Mouse (Mus musculus): ENCODE results near the gene Itpkc. TPM values are rescaled to one million over a fixed set of nuclear protein-coding genes. Genes with fewer than 3 reads are reported as not detected.

Itpkc gene
- total RNA-seq, 1 experiment = 10.5 TPM

GRCm38 (mm10) chr7:27232781-27233281 is 4.4 kb upstream of the Itpkc start, which contains the start of gene Coq8b:
Gene Coq8b, plus strand, starts transcription at chr7:27233023.
- peak; percentile 98 for DNase-seq (ENCODE audit: low read depth, low spot score)
- no peak for TF ChIP-seq HCFC1 (IDR thresholded peaks at IDR 0.05; ENCODE audit: borderline replicate concordance, insufficient read depth, low read length)
- TF ChIP-seq MAFK (IDR thresholded peaks at IDR 0.05; ENCODE audit: insufficient read depth, low read depth, low read length) = no peak
- no peak for TF ChIP-seq CHD2 (IDR thresholded peaks at IDR 0.05; ENCODE audit: low read depth, low read length)
- no peak for TF ChIP-seq ZNF384 (IDR thresholded peaks at IDR 0.05; ENCODE audit: low read depth, low read length)
- TF ChIP-seq ZC3H11A (IDR thresholded peaks at IDR 0.05; ENCODE audit: borderline replicate concordance, low read depth, low read length) = no peak
- Histone ChIP-seq H3K27ac (ENCODE audit: insufficient read depth, low read depth, low read length, poor library complexity, severe bottlenecking) (peak within 1 kb of the TSS; percentile 34), H3K9ac (ENCODE audit: insufficient read depth, low read depth, low read length, poor library complexity, severe bottlenecking) (peak within 1 kb of the TSS; percentile 55; the same call in 1 of the 2 replicates), H3K4me1 (ENCODE audit: control insufficient read depth in 2 of 2, insufficient read depth in 2 of 2, low read length in 2 of 2, poor library complexity in 1 of 2) (peaks cover 5 to 17% of the 10 kb centered on the region in 2 experiments; a peak in 3 of 4 replicates), H3K36me3 (ENCODE audit: control insufficient read depth, insufficient read depth, low read length, poor library complexity, severe bottlenecking) (no peaks in the 10 kb centered on the region), H3K9me3 (ENCODE audit: control insufficient read depth, insufficient read depth, low read depth, low read length) (no peaks in the 10 kb centered on the region), H3K4me3 (ENCODE audit: insufficient read depth in 1 of 2, low read depth in 1 of 2, low read length in 2 of 2, poor library complexity in 1 of 2, severe bottlenecking in 1 of 2) (peak within 1 kb of the TSS; percentile 57 to 61)
- in situ Hi-C loops (cut with MboI; ENCODE audit: low sequenced_read_pairs in 2 of 2, unreplicated experiment in 2 of 2) = no loop called here

- in situ Hi-C loops (cut with MboI; ENCODE audit: low sequenced_read_pairs in 2 of 2, unreplicated experiment in 2 of 2) = no loop called here
- H3K4me1 ChIP-seq (ENCODE audit: control insufficient read depth in 2 of 2, insufficient read depth in 2 of 2, low read length in 2 of 2, poor library complexity in 1 of 2) = peaks cover 5 to 16% of the 10 kb centered on the region in 2 experiments; a peak in 3 of 4 replicates
- H3K4me3 ChIP-seq (ENCODE audit: insufficient read depth in 1 of 2, low read depth in 1 of 2, low read length in 2 of 2, poor library complexity in 1 of 2, severe bottlenecking in 1 of 2) = no peak overlapping the region
- H3K9me3 ChIP-seq (ENCODE audit: control insufficient read depth, insufficient read depth, low read depth, low read length) = no peaks in the 10 kb centered on the region
- 0 out of 2 replicates have a peak overlapping the region, but pooled peaks have one; percentile 34 for H3K27ac ChIP-seq (ENCODE audit: insufficient read depth, low read depth, low read length, poor library complexity, severe bottlenecking)
- H3K36me3 ChIP-seq (ENCODE audit: control insufficient read depth, insufficient read depth, low read length, poor library complexity, severe bottlenecking) = no peaks in the 10 kb centered on the region
- H3K9ac ChIP-seq (ENCODE audit: insufficient read depth, low read depth, low read length, poor library complexity, severe bottlenecking) = 0 out of 2 replicates have a peak overlapping the region, but pooled peaks have one; percentile 1
- DNase-seq (ENCODE audit: low read depth, low spot score) = no peak
- no peak for TF ChIP-seq HCFC1 (IDR thresholded peaks at IDR 0.05; ENCODE audit: borderline replicate concordance, insufficient read depth, low read length)
- TF ChIP-seq CHD2 (IDR thresholded peaks at IDR 0.05; ENCODE audit: low read depth, low read length) = no peak
- TF ChIP-seq ZNF384 (IDR thresholded peaks at IDR 0.05; ENCODE audit: low read depth, low read length) = no peak
- TF ChIP-seq MAFK (IDR thresholded peaks at IDR 0.05; ENCODE audit: insufficient read depth, low read depth, low read length) = no peak
- no peak for TF ChIP-seq ZC3H11A (IDR thresholded peaks at IDR 0.05; ENCODE audit: borderline replicate concordance, low read depth, low read length)
Observed at GRCm38 (mm10) chr7:27231693-27232331, 3.4 kb upstream of the Itpkc start.

- TF ChIP-seq ZC3H11A (IDR thresholded peaks at IDR 0.05; ENCODE audit: borderline replicate concordance, low read depth, low read length) = no peak
- no peak for TF ChIP-seq CHD2 (IDR thresholded peaks at IDR 0.05; ENCODE audit: low read depth, low read length)
- TF ChIP-seq ZNF384 (IDR thresholded peaks at IDR 0.05; ENCODE audit: low read depth, low read length) = no peak
- no peak for TF ChIP-seq MAFK (IDR thresholded peaks at IDR 0.05; ENCODE audit: insufficient read depth, low read depth, low read length)
- no peak for TF ChIP-seq HCFC1 (IDR thresholded peaks at IDR 0.05; ENCODE audit: borderline replicate concordance, insufficient read depth, low read length)
- Histone ChIP-seq H3K4me1 (ENCODE audit: control insufficient read depth in 2 of 2, insufficient read depth in 2 of 2, low read length in 2 of 2, poor library complexity in 1 of 2) (peaks cover 5 to 20% of the 10 kb centered on the region in 2 experiments; a peak in 3 of 4 replicates), H3K4me3 (ENCODE audit: insufficient read depth in 1 of 2, low read depth in 1 of 2, low read length in 2 of 2, poor library complexity in 1 of 2, severe bottlenecking in 1 of 2) (no peak overlapping the region), H3K36me3 (ENCODE audit: control insufficient read depth, insufficient read depth, low read length, poor library complexity, severe bottlenecking) (no peaks in the 10 kb centered on the region), H3K9me3 (ENCODE audit: control insufficient read depth, insufficient read depth, low read depth, low read length) (no peaks in the 10 kb centered on the region), H3K27ac (ENCODE audit: insufficient read depth, low read depth, low read length, poor library complexity, severe bottlenecking) (no peak overlapping the region), H3K9ac (ENCODE audit: insufficient read depth, low read depth, low read length, poor library complexity, severe bottlenecking) (no peak overlapping the region)
- in situ Hi-C loops (cut with MboI; ENCODE audit: low sequenced_read_pairs in 2 of 2, unreplicated experiment in 2 of 2) = no loop called here
- DNase-seq (ENCODE audit: low read depth, low spot score) = peak; percentile 64
Observed at GRCm38 (mm10) chr7:27230781-27231180, 2.3 kb upstream of the Itpkc start.

- TF ChIP-seq ZC3H11A (IDR thresholded peaks at IDR 0.05; ENCODE audit: borderline replicate concordance, low read depth, low read length) (no peak), MAFK (IDR thresholded peaks at IDR 0.05; ENCODE audit: insufficient read depth, low read depth, low read length) (no peak), ZNF384 (IDR thresholded peaks at IDR 0.05; ENCODE audit: low read depth, low read length) (no peak), HCFC1 (IDR thresholded peaks at IDR 0.05; ENCODE audit: borderline replicate concordance, insufficient read depth, low read length) (no peak), CHD2 (IDR thresholded peaks at IDR 0.05; ENCODE audit: low read depth, low read length) (no peak)
- H3K4me3 ChIP-seq (ENCODE audit: insufficient read depth in 1 of 2, low read depth in 1 of 2, low read length in 2 of 2, poor library complexity in 1 of 2, severe bottlenecking in 1 of 2) = peak overlapping the region; percentile 82 to 89
- in situ Hi-C loops (cut with MboI; ENCODE audit: low sequenced_read_pairs in 2 of 2, unreplicated experiment in 2 of 2) = no loop called here
- H3K4me1 ChIP-seq (ENCODE audit: control insufficient read depth in 2 of 2, insufficient read depth in 2 of 2, low read length in 2 of 2, poor library complexity in 1 of 2) = peaks cover 6 to 33% of the 10 kb centered on the region in 2 experiments; a peak in 3 of 4 replicates
- H3K9ac ChIP-seq (ENCODE audit: insufficient read depth, low read depth, low read length, poor library complexity, severe bottlenecking) = peak overlapping the region; percentile 77
- H3K36me3 ChIP-seq (ENCODE audit: control insufficient read depth, insufficient read depth, low read length, poor library complexity, severe bottlenecking) = no peaks in the 10 kb centered on the region; the same call in 1 of the 2 replicates
- DNase-seq (ENCODE audit: low read depth, low spot score) = no peak
- H3K9me3 ChIP-seq (ENCODE audit: control insufficient read depth, insufficient read depth, low read depth, low read length) = no peaks in the 10 kb centered on the region
- peak overlapping the region; percentile 22; the same call in 1 of the 2 replicates for H3K27ac ChIP-seq (ENCODE audit: insufficient read depth, low read depth, low read length, poor library complexity, severe bottlenecking)
Observed at GRCm38 (mm10) chr7:27228865-27229264, 404 bp upstream of the Itpkc start.
